Mouse (Mus musculus): Measurements from ENCODE around the gene Ralb.

GRCm38 (mm10) chr1:119422460-119423015 is 82.1 kb downstream of the Ralb start:
- TF ChIP-seq CTCF (IDR thresholded peaks at IDR 0.05; ENCODE audit: extremely low read depth, insufficient read depth, low read length) (no peak), POLR2A (IDR thresholded peaks at IDR 0.05; ENCODE audit: extremely low read depth, insufficient read depth, low read length) (no peak)
